Mouse (Mus musculus): ENCODE measurements around the gene 4931414P19Rik. TPM values are rescaled to one million over a fixed set of nuclear protein-coding genes. Genes with fewer than 3 reads are reported as not detected.

The 4931414P19Rik gene
- total and polyA plus RNA-seq, 3 experiments: 2.4 to 6.4 (median 5.9) TPM

- Histone ChIP-seq H3K4me3 (no peak overlapping the region), H3K9ac (ENCODE audit: low read depth, low read length) (no peak overlapping the region), H3K36me3 (ENCODE audit: control insufficient read depth, insufficient read depth, low read length) (no peaks in the 10 kb centered on the region; the same call in none of the 2 replicates), H3K79me2 (replicated peaks; ENCODE audit: control insufficient read depth, insufficient read depth, low read length) (no peaks in the 10 kb centered on the region; the same call in 1 of the 2 replicates), H3K4me1 (ENCODE audit: control insufficient read depth, insufficient read depth, low read length) (no peaks in the 10 kb centered on the region; the same call in 1 of the 2 replicates), H3K27ac (no peak overlapping the region), H3K27me3 (ENCODE audit: control insufficient read depth, insufficient read depth, low read length) (no peaks in the 10 kb centered on the region)
- TF ChIP-seq EP300 (IDR thresholded peaks at IDR 0.05; ENCODE audit: insufficient read depth, low read depth, low read length): no peak
- no peak for TF ChIP-seq POLR2A (IDR thresholded peaks at IDR 0.05; ENCODE audit: insufficient read depth, low read depth, low read length)
- no peak for TF ChIP-seq CTCF (IDR thresholded peaks at IDR 0.05)
- intact Hi-C loops (cut with DNase I): no loop called here
- 65% methylated on average over 4 of the region's 4 CpGs for WGBS
- no peak for DNase-seq
Measured at GRCm38 (mm10) chr14:54647900-54648299, 42.1 kb upstream of the 4931414P19Rik start.

GRCm38 (mm10) chr14:54646898-54647636 is 41.3 kb upstream of the 4931414P19Rik start:
- no peak for DNase-seq
- intact Hi-C loops (cut with DNase I): no loop called here
- Histone ChIP-seq H3K9ac (ENCODE audit: low read depth, low read length) (no peak overlapping the region), H3K79me2 (replicated peaks; ENCODE audit: control insufficient read depth, insufficient read depth, low read length) (no peaks in the 10 kb centered on the region; the same call in 1 of the 2 replicates), H3K4me1 (ENCODE audit: control insufficient read depth, insufficient read depth, low read length) (no peaks in the 10 kb centered on the region), H3K27ac (no peak overlapping the region), H3K4me3 (no peak overlapping the region), H3K36me3 (ENCODE audit: control insufficient read depth, insufficient read depth, low read length) (no peaks in the 10 kb centered on the region; the same call in none of the 2 replicates), H3K27me3 (ENCODE audit: control insufficient read depth, insufficient read depth, low read length) (no peaks in the 10 kb centered on the region)
- TF ChIP-seq CTCF (IDR thresholded peaks at IDR 0.05) (peak; percentile 71), EP300 (IDR thresholded peaks at IDR 0.05; ENCODE audit: insufficient read depth, low read depth, low read length) (no peak)
- WGBS: 89% methylated on average over 8 of the region's 8 CpGs

- Histone ChIP-seq H3K4me1 (ENCODE audit: control insufficient read depth, insufficient read depth, low read length) (no peaks in the 10 kb centered on the region), H3K4me3 (no peak overlapping the region), H3K36me3 (ENCODE audit: control insufficient read depth, insufficient read depth, low read length) (no peaks in the 10 kb centered on the region; the same call in none of the 2 replicates), H3K79me2 (replicated peaks; ENCODE audit: control insufficient read depth, insufficient read depth, low read length) (no peaks in the 10 kb centered on the region; the same call in 1 of the 2 replicates), H3K27me3 (ENCODE audit: control insufficient read depth, insufficient read depth, low read length) (no peaks in the 10 kb centered on the region), H3K9ac (ENCODE audit: low read depth, low read length) (no peak overlapping the region), H3K27ac (no peak overlapping the region)
- intact Hi-C loops (cut with DNase I): no loop called here
- TF ChIP-seq EP300 (IDR thresholded peaks at IDR 0.05; ENCODE audit: insufficient read depth, low read depth, low read length): no peak
- no peak for TF ChIP-seq CTCF (IDR thresholded peaks at IDR 0.05)
- no peak for TF ChIP-seq POLR2A (IDR thresholded peaks at IDR 0.05; ENCODE audit: insufficient read depth, low read depth, low read length)
- DNase-seq: no peak
- WGBS: 91% methylated on average over 17 of the region's 17 CpGs
Measured at GRCm38 (mm10) chr14:54646455-54646854, 40.7 kb upstream of the 4931414P19Rik start.

- Histone ChIP-seq H3K27me3 (ENCODE audit: control insufficient read depth, insufficient read depth, low read length) (no peaks in the 10 kb centered on the region), H3K9ac (ENCODE audit: low read depth, low read length) (no peak overlapping the region), H3K27ac (no peak overlapping the region), H3K79me2 (replicated peaks; ENCODE audit: control insufficient read depth, insufficient read depth, low read length) (no peaks in the 10 kb centered on the region), H3K36me3 (ENCODE audit: control insufficient read depth, insufficient read depth, low read length) (no peaks in the 10 kb centered on the region; the same call in 1 of the 2 replicates), H3K4me3 (no peak overlapping the region), H3K4me1 (ENCODE audit: control insufficient read depth, insufficient read depth, low read length) (no peaks in the 10 kb centered on the region)
- 73% methylated on average over 9 of the region's 9 CpGs for WGBS
- intact Hi-C loops (cut with DNase I): loop anchor here (5.0 kb wide), 1 partner anchor 117 kb away; no protein-coding TSS in a partner anchor
- TF ChIP-seq EP300 (IDR thresholded peaks at IDR 0.05; ENCODE audit: insufficient read depth, low read depth, low read length) (no peak), CTCF (IDR thresholded peaks at IDR 0.05) (no peak), POLR2A (IDR thresholded peaks at IDR 0.05; ENCODE audit: insufficient read depth, low read depth, low read length) (no peak)
- no peak for DNase-seq
Measured at GRCm38 (mm10) chr14:54644294-54644693, 38.5 kb upstream of the 4931414P19Rik start.

- H3K27ac ChIP-seq: no peak overlapping the region
- H3K79me2 ChIP-seq (replicated peaks; ENCODE audit: control insufficient read depth, insufficient read depth, low read length): no peaks in the 10 kb centered on the region
- no peaks in the 10 kb centered on the region; the same call in 1 of the 2 replicates for H3K36me3 ChIP-seq (ENCODE audit: control insufficient read depth, insufficient read depth, low read length)
- H3K4me3 ChIP-seq: no peak overlapping the region
- intact Hi-C loops (cut with DNase I): loop anchor here (2.0 to 5.0 kb wide), 2 partner anchors 74 to 116 kb away; no protein-coding TSS in a partner anchor
- TF ChIP-seq POLR2A (IDR thresholded peaks at IDR 0.05; ENCODE audit: insufficient read depth, low read depth, low read length) (no peak), CTCF (IDR thresholded peaks at IDR 0.05) (no peak)
- no peaks in the 10 kb centered on the region for H3K27me3 ChIP-seq (ENCODE audit: control insufficient read depth, insufficient read depth, low read length)
- no peak for DNase-seq
- WGBS: 81% methylated on average over 2 of the region's 2 CpGs
- H3K9ac ChIP-seq (ENCODE audit: low read depth, low read length): no peak overlapping the region
- no peaks in the 10 kb centered on the region for H3K4me1 ChIP-seq (ENCODE audit: control insufficient read depth, insufficient read depth, low read length)
Measured at GRCm38 (mm10) chr14:54643011-54643410, 37.2 kb upstream of the 4931414P19Rik start.

Data from heart, adult 2 months (tissue).